Comparison of ENCODE assay signal across 19 mouse cellular contexts in genomic region chr12:110393555-110393954, GRCm38 (mm10).
"Had no signal": no experiment of that assay in that cellular context is flagged by ENCODE, and none has a peak within 500 bp of the region (broad histone marks: within the 10 kb centered on the region; RNA-seq: fewer than 3 reads in every experiment).

No protein-coding gene starts in this region.

- H3K4me3 ChIP-seq: kidney, embryonic 15.5 days; limb, embryonic 12.5 days; limb, embryonic 15.5 days had no signal

- H3K27me3 ChIP-seq: limb, embryonic 12.5 days; limb, embryonic 15.5 days had no signal

- H3K9me3 ChIP-seq: kidney, embryonic 15.5 days; limb, embryonic 12.5 days; limb, embryonic 15.5 days had no signal

- DNase-seq: kidney, adult 8-10 months; kidney, postnatal 10 days; kidney, postnatal 4 days; left cerebral cortex, postnatal 4 days; liver, postnatal 0 days; lung, embryonic 14.5 days; midbrain, embryonic 14.5 days; right cerebral cortex, postnatal 14 days; right cerebral cortex, postnatal 4 days; thymus, adult 18-20 months; thymus, postnatal 4 days had no signal

- H3K4me1 ChIP-seq: limb, embryonic 12.5 days; limb, embryonic 15.5 days had no signal

- H3K27ac ChIP-seq: kidney, embryonic 15.5 days; limb, embryonic 12.5 days; limb, embryonic 15.5 days; liver, embryonic 14.5 days; macrophage; stomach, postnatal 0 days had no signal

- H3K9ac ChIP-seq: kidney, embryonic 15.5 days; limb, embryonic 12.5 days; limb, embryonic 15.5 days; liver, embryonic 14.5 days; liver, postnatal 0 days; lung, embryonic 14.5 days had no signal

- H3K4me2 ChIP-seq: kidney, embryonic 15.5 days; limb, embryonic 12.5 days; limb, embryonic 15.5 days; liver, embryonic 11.5 days; lung, embryonic 14.5 days had no signal

- H3K36me3 ChIP-seq: kidney, embryonic 15.5 days; limb, embryonic 12.5 days; limb, embryonic 15.5 days had no signal

- ATAC-seq: liver, postnatal 0 days; lung, postnatal 0 days had no signal
